Mouse (Mus musculus) left cerebral cortex, postnatal 14 days (tissue): ENCODE measurements around the gene Gm37240. TPM values are rescaled to one million over a fixed set of nuclear protein-coding genes. Genes with fewer than 3 reads are reported as not detected.
A peak's percentile ranks its signal among the peaks of the same experiment; 100 is the strongest.

Experiments
- DNase-seq, 2 experiments: peaks; one replicate each; pipeline ENCODE4 v3.0.0; 2021 to 2022; ENCODE audit warnings: low spot score in 2 of 2, mixed read lengths in 1 of 2
- intact Hi-C: fragments of 180-260 bp; cut with DNase I; formaldehyde crosslinking; loops from one replicate; pipeline ENCODE4 v1.15.1; 2025
- total RNA-seq, 2 experiments: library from RNA; stranded (reverse); gene quantifications; 2 replicates each; pipeline ENCODE4 v1.2.3; 2021

Gene Gm37240
- total RNA-seq, 2 experiments from 2014 or later, result 1.9 to 3.2 TPM

DNA sequence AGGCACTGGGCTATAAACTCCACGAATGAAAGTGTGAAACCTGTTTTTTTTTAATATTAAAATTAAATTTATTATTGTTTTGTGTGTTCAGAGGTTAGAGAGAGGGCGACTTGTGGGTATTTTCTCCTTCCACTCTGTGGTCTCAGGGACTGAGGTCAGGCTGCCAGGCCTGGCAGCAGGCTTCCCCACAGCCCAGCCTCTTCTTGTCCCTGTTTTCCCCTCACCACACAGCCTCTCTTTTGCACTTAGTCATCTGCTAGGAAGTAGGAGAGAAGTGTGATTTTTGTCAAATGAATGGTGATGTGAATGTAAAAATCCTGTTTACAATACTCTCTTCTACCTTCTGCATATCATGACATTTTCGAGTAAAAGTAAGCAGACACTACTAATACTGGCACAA is 1079.5 kb downstream of the Gm37240 start:
- no peak for DNase-seq
- intact Hi-C loops, result no loop called here

DNA sequence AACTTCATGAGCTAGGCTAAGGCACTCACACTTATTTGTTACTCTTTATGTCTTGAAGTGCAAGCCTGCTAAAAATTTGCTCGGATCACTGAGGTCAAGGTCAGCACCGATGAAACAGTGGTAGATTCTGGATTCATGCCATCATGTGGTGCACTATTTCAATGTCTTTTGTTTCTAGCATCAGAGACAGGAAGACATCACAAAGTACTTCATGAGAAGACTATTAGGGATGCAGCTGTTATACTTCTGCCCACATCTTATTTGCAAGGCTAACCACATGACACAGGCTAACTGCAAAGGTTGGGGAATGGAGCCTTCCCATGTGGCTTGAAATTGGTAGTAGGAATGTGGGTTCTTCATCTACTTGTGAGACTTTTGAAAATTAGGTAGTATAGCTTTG is 1081.1 kb downstream of the Gm37240 start:
- intact Hi-C loops, result no loop called here
- no peak for DNase-seq

DNA sequence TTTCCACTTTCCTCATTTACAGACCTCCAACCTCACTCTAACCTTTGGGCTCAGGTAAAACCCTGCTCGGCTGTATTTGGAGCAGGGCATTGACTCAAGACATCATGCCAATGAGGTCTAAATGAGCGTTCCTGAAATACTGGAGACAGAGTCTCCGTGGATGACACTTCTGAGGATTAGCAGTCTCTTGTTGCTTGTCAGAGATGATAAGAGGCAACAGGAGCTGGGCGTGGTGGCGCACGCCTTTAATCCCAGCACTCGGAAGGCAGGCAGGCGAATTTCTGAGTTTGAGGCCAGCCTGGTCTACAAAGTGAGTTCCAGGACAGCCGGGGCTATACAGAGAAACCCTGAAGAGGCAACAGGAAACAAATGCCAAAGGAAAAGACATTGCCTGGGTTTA is 1083.3 kb downstream of the Gm37240 start:
- no peak for DNase-seq
- intact Hi-C loops, result no loop called here

DNA sequence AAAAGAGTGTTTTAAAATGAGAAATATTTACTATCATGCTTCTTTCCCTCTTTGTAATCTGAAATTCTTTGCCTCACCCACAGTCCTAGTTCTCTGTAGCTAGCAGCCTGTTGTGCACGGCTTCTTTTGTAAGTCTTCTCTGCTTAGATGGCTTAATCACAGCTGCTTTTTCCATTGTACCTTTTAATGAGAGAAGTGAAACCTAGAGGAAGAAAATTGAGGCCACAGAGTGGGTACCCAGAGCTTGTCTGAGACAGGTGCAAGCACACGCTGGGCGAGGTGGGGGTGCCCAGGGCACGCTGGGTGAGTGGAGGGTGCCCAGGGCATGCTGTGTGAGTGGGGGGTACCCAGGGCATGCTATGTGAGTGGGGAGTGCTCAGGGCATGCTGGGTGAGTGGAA is 1099.4 kb downstream of the Gm37240 start:
- intact Hi-C loops, result no loop called here

DNA sequence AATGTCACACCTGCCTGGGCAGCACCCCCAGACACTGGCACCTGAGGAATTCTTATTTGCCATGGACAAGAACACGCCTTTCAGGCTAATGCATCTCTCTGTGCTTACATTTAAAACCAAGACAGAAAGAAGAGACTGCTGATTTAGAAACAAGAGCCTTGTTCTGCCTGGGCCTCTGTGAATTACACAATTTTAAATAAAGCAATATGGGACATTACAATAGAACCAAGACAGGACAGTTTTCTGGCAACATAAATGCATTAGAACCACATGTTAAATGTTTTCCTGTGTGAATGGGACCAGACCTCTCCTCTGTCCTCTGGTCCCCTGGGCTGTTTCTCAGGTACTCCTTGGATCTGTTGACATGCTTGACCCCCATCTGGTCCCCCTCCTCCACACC is 1111.2 kb downstream of the Gm37240 start:
- intact Hi-C loops, result no loop called here
- no peak for DNase-seq

More for the DNA sequence above, 1099.4 kb downstream of the Gm37240 start:
- DNase-seq, result no peak

DNA sequence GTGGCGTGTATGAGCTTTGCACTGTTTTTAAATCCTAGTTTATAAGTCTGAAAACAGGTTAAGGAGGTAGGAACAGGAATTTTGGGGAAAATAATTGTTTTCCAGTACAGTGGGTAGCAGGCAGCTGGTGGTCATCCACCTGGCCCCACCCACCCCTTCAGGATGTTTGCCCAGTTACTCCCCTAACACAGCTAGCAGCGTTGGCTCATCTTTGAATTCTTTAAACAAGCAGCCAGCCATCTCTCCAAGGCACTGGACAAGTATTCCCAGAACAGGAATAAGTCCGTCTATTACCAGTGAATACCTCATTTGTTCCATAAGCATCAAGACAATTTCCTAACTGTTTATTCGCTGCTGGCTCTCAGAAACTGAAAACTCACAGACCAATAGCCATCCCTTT is 1111.7 kb downstream of the Gm37240 start:
- intact Hi-C loops, result no loop called here
- DNase-seq, result no peak

DNA sequence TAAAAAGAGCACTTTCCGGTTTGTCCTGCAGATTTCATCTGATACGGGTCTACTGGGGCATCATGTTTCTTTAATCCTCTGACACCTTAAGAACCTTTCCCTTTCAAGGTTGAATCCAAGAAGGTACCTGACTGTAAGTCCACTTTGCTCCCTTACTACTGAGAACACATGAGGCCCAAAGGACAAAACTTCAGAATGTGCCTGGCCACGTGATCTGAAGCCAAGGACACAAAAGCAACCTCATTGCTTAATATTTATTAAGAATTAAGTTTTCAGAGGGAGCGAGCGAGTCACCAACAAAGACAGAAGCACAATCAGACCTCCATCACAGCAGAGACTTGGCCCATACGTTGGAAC is 1112.3 kb downstream of the Gm37240 start:
- no peak for DNase-seq
- intact Hi-C loops, result no loop called here

DNA sequence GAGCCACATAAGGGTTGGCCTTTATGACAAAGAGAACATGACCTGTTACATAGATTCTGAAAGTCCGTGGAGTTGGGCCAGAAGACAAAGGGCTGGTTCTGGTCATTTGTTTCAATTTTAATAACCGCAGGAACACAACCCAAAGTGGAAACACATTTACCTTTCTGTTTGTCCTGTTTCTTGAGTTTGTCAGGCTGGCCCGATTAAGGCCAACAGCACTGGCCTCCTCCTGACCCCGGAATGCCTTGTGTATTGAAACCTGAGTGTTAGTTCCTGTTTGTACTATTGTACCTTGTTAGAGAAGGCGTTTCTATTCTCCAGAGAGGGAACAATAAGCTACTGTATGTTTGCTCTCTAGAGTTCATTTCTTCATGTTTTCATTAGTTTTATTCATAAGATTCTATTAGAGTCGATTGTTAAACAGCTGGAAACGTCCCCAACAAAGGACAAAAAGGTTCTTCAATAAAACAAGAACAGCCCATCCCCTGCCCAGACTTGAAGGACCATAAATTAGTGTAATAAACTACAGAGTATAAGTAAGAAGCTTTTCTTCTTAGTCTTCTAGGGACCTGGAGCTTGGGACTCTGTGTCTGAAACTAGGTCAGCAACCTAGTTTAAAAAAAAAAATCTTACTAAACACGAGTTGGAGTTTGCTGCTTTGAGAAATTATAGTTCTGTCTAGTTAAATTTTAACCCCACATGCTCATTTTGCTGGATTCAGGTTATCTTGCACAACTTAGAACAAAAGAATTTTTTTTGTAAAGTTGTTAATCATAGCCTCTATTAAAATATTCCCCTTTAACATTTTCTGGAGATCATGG is 1112.9 kb downstream of the Gm37240 start:
- intact Hi-C loops, result no loop called here

DNA sequence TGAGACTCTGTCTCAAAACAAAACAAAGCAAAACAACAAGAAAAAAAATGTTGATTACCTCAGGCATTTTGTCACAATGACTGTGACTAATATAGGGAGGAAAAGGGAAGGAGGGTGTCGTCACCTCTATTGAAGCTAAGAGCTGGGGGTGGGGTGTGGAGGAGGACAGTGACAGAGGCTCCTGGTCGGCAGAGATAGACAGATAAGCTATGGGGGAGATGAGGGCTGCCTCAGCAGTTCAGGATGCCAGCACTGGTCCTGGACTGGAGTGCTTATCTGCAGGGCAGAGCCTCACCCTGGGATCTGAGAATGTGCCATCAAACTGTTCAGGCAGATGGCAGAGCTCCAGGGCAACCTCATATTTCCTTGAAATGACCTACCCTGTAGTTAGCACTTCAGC is 1115.3 kb downstream of the Gm37240 start:
- DNase-seq, result no peak
- intact Hi-C loops, result no loop called here

More for the DNA sequence above, 1112.9 kb downstream of the Gm37240 start:
- DNase-seq, result no peak

DNA sequence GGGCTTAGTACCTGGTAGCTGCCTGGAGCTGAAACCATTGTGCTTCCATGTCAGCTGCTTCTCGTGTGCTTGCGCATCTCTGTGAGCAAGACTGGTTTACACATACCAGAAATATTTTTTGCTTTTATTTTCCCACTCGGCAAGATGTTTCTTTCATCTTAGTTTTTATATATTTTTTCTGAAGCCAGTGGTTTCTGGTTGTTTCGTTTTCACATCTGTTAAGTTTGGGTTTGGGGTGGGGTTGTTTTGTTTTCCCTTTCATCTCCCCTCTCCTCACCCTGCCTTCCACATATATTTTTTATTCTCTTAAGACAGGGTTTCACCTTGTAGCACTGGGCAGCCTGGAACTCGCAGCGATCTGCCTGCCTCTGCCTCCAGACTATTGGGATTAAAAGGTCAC is 1116.8 kb downstream of the Gm37240 start:
- DNase-seq, result no peak
- intact Hi-C loops, result no loop called here

DNA sequence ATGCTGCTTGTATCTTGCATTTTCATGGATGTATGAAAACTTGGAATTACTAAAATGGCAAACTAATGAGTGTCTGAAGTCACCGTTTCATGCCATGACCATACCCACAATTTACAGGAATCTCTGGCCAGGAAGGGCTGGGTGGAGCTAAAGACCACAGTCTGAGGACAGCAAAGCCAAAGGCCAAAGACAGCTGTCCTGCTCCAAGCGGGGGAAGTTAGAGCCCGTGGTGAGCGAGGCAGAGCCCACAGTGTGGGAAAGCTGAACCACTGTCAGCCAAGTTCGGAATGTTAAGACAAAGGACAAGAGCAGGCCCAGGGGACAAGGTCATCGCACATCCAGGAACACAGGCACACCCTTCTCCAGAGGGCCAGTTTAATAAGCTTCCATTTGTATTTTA is 1117.9 kb downstream of the Gm37240 start:
- intact Hi-C loops, result no loop called here
- DNase-seq, result no peak

DNA sequence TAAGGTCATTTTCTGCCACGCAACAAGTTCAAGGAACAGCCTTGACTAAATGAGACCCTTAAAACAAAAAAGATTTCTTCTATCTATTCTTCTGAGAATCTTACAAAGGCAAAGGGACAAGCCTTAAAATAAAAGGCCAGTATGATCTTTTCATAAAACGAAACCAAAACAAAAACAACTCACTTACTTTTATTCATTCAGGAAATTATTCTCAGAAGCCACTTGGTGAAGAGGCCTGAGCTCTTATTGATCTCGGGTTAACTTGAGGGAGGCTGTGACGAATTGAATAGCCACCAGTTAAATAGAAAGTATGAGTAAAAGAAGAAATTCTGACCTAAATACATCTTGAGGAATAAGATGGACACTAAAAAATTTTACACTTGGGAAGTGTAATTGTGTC is 1118.4 kb downstream of the Gm37240 start:
- no peak for DNase-seq
- intact Hi-C loops, result no loop called here

DNA sequence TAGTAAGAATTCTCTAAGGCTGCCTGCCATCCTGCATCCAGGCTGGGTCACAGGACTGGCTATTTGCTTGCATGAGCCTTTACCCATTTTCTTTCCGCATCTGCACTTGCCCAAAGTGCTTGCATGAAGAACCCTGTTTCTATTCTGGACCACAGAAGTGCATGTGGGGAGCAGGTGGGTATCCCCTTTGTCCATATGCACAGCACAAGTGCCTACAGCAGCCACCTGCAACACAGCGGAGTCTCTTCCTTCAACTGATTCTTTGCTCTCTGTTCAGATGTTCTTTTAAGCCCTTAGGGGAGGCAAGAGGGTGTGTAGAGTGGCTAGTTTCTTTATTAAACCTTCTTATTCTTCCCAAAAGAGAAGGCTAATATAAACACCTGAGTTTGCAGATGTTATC is 1133.5 kb downstream of the Gm37240 start:
- intact Hi-C loops, result no loop called here
- no peak for DNase-seq

DNA sequence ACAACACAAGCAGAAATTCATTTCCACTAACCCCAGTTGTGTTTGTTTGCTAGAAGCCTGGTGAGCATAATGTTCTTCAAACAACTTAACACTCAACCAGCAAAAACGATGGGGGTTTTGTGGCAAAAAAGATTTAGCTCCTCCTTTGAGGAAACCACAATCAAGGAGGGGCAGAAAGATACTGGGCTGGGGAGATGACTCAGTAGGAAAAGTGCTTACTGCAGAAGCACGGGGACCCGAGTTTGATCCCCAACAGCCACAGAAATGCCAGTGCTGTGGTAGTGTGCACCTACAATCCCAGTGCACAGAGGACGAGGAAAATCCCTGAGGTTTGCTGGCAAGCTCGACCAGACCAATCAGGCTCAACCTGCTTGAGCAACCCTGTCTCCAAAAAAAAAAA is 1138.1 kb downstream of the Gm37240 start:
- DNase-seq, result no peak
- intact Hi-C loops, result no loop called here

DNA sequence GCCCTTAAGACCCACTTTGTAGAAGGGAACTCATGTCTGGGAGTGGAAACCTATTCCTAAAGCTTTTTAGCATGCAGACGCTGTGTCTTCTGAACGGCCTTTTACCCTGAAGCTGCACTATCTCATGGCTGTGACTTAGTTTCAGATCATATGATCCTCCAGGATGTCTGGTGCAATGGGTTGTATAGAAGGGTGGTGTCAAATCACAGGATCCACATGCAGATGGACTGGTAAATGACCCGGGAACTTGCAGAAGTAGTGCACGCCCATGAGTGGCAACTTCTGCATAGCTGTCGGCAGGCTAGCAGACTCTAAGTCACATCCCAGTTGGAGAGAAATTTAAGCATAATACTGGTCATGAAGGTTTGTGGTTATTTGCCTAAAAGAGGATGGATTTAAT is 1139.2 kb downstream of the Gm37240 start:
- DNase-seq, result no peak

DNA sequence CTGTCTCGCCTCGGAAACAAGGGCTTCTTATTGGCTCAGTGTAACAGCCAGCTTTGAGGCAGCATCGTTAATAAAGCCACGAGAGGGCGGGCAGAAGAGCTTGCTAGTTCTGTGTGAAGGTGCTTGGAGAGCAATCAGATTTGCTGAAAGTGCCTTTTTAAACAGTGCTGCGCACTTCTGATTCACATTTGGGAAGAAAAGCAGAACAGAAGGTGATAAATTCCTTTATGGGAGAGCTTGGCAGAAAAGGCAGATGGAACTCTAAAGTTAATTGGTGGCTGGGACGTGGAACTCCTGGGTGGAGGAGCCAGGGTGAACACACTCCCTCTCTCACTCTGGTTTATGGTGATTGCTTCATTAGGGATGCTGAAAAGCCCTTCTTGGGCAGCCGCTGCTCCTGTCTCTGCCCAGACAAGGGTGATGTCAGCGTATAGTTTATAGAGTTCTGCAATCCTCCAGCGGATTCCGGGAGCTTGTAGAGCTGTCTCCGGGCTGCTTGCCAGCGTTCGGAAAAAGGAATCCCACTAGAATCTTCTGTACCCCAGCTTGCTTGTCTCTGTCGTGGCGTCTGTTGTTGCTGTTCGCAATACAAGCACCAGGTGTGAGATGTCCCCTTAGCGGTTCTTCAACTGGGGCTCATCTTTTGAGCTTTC is 1141.7 kb downstream of the Gm37240 start:
- intact Hi-C loops, result loop anchor here (2.0 kb wide), 1 partner anchor 49 kb away; no protein-coding TSS in a partner anchor
- peak; percentile 71 to 82 for DNase-seq

More for the DNA sequence above, 1139.2 kb downstream of the Gm37240 start:
- intact Hi-C loops, result no loop called here

DNA sequence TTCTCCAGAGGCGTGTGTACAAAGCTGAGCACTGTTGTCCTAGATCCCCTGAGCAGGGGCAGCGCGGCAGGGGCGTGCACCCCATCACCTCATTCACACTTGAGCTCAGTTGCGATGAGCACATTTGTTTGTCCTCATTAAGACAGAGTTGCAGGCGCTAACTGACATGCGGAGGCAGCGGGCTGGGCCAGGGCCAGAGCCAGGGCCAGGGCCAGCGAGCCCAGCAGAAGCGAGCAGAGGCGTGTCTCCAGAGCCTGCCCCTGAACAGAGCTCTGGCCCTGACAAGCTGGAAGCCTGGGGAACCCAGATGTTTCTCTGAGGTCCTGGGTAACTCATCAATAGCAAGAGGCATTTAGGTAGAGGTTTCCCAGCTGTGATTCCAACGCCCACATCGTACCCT is 1142.6 kb downstream of the Gm37240 start:
- no peak for DNase-seq
- intact Hi-C loops, result loop anchor here (2.0 kb wide), 1 partner anchor 48 kb away; no protein-coding TSS in a partner anchor

DNA sequence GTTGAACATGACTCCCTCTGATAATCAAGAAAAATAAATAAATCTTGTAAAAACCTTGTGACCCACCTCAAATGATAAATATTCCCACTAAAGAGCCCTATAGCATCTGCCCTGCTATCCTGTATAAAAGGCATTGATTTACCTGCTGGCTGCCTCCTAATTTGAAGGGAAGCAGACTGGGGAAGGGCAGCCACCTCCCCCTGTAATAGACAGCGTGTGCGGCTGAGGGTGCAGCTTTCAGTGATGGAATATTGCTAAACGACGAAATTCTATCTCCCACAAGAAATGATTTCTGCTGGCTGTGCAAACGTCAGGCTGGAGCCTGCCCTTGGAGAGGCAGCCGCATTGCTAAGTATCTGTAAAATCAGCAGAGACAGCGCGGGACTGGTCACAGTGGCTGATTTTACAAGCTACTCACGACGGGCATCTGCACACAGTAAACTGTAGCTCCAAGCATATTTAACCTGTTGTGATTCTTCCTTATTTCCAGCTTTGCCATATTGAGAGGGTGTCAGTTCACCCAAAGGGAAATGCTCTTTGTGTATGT is 1147.2 kb downstream of the Gm37240 start:
- no peak for DNase-seq
- intact Hi-C loops, result no loop called here

DNA sequence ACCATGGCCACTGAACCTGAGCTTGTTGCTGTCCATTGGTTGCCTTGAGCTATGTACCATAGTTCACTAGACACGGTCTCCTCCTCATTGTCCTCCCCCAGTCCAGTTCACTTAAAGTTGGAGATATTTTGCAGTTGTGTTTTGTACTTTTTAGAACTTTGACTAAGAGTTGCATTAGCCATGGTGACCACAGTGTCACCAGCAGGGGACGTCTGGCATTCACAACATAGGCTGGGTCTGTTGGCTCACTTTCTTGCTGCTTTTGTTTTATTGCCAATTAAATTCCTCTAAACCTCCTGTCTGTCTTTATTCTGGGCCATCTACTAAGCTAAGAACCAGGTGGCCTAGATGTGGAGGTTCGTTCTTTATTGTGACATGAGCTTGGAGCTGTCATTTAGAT is 1150.2 kb downstream of the Gm37240 start:
- intact Hi-C loops, result no loop called here
- no peak for DNase-seq

DNA sequence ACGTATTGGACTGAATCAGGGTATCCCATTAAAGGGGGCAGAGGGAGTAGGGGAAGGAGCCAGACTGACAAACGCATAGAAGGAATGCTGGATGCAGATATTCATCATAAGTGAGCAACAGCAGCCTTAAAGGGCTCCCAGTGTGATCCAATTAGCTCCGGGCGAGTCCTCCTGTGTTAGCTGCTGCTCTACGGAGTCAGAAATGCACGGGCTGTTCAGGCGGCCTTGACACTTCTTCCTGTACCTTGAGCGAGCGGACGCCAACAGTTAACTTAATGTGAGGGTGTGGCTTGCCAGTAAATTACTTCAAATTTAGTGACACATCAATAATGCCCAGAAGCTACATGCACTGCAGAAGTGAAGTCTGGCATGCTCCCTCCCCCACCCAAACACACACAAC is 1151.6 kb downstream of the Gm37240 start:
- no peak for DNase-seq
- intact Hi-C loops, result no loop called here

DNA sequence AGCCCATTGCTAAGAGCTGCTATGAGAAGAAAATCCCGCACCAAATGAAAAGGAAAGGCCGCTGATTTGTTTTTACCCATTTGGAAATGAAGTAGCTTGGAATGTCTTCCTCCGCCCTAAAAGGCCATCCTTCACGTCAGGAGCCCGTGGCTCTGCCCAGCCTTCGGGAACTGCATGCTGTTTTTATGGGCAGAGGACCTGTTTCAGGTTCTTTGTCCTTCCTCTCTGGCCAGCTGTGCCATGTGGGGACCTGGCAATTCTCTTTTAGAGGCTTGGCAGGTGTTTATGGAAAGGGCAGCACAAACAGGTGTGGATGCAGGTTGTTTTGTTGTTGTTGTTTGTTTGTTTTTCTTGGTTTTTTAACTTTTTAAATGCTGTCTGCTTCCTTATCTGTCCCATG is 1154.8 kb downstream of the Gm37240 start:
- intact Hi-C loops, result no loop called here
- DNase-seq, result no peak
